Mouse (Mus musculus) embryonic facial prominence, embryonic 12.5 days (tissue): Measurements from ENCODE around the gene Phyhd1. TPM values are rescaled to one million over a fixed set of nuclear protein-coding genes. Genes with fewer than 3 reads are reported as not detected.

Experiments
- ATAC-seq: fragments of 200-750 bp; cut with Nextera tagmentation; 2 replicates; pipeline ENCODE4 v1.8.0; 2017; ENCODE audit not compliant: insufficient number of reproducible peaks, insufficient read depth, low FRiP score, low TSS enrichment
- H3K27ac ChIP-seq: fragments of 300-500 bp; sonication (generic); 2 replicates; pipeline ENCODE4 v1.5.1; 2016; ENCODE audit warnings: mild to moderate bottlenecking
- H3K27me3 ChIP-seq: fragments of 300-500 bp; sonication (generic); 2 replicates; pipeline ENCODE4 v1.6.1; 2016; ENCODE audit warnings: mild to moderate bottlenecking, moderate library complexity
- H3K36me3 ChIP-seq: fragments of 300-500 bp; sonication (generic); 2 replicates; pipeline ENCODE4 v1.6.1; 2016; ENCODE audit warnings: mild to moderate bottlenecking
- H3K4me1 ChIP-seq: fragments of 300-500 bp; sonication (generic); 2 replicates; pipeline ENCODE4 v1.6.1; 2016
- H3K4me2 ChIP-seq: fragments of 300-500 bp; sonication (generic); replicated peaks from 2 replicates; pipeline ENCODE4 v1.6.1; 2016; ENCODE audit warnings: mild to moderate bottlenecking, moderate library complexity
- H3K4me3 ChIP-seq: fragments of 300-500 bp; sonication (generic); 2 replicates; pipeline ENCODE4 v1.5.1; 2016; ENCODE audit warnings: mild to moderate bottlenecking
- H3K9ac ChIP-seq: fragments of 300-500 bp; sonication (generic); 2 replicates; pipeline ENCODE4 v1.6.1; 2016; ENCODE audit warnings: mild to moderate bottlenecking, moderate library complexity
- H3K9me3 ChIP-seq: fragments of 300-500 bp; sonication (generic); 2 replicates; pipeline ENCODE4 v1.6.1; 2016; ENCODE audit warnings: mild to moderate bottlenecking, moderate library complexity
- WGBS: fragments of 180-500 bp; shearing (Covaris S2); methylation state at CpG from one replicate; pipeline ENCODE4 v1.1.7; 2016; 5-methylcytosine and 5-hydroxymethylcytosine counted together
- polyA plus RNA-seq: library from polyadenylated mRNA; unstranded; fragments of >200 nt; fragmentation: Nextera tagmentation; extraction: Ambion mirVana; gene quantifications from 2 replicates; pipeline ENCODE4 v1.2.1, GENCODE M21; 2016

Phyhd1 gene
- polyA plus RNA-seq, 1 experiment from 2014 or later = 3.5 TPM

DNA sequence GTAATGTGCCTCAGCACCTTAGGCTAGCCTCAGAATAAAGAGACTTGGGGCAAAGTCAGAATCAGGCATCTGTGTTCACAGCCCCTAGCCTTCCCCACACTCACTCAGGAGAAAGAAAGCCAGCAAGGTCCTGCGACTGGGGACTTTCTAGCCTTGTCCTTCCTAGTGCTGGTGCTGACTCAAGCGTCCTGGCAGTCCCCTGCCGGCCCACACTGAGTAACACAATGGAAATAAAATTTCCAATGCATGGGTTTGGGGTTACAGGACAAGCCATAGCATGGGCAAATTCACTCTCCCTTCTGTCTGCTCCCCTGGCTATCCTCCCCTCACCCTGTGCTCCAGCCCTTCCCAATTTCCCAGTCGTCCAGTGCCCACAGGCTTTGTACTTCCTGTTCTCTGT, 2.4 kb downstream of the Phyhd1 start:
- 47% methylated on average over 4 of the region's 4 CpGs for WGBS
- no peak for ATAC-seq

DNA sequence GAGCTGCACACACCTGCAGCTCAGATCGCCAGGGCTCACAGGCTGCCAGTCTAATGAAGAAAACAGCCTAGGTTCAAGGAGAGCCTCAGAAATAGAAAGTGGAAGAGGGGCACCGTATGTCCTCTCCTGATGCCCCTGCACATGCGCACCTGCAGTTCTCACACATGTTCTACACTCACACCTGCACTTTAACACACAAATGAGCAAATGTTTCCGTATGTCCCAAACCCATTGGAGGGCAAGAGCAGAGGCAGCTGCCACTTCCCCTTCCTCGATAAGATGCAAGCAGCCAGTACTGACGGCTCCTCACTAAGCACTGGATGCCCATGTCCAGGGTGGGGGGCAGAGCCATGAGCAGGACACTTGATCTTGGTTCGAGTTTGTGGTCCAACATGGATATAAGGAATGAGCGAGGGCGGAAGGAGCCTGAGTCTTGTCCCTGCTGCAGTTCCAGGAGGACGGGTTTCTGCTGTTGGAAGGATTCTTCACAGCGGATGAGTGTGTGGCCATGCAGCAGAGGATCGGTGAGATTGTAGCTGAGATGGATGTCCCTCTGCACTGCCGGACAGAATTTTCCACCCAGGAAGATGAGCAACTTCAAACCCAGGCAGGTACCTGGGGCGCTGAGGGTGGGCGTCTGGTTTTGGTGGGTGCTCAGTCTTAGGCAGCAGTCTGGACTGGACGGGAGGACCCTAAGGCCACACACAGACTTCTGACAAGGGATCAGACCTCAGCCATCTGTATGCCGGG, 3.4 kb downstream of the Phyhd1 start:
- Histone ChIP-seq H3K27ac (no peak overlapping the region), H3K4me3 (no peak overlapping the region), H3K4me2 (no peak overlapping the region), H3K9ac (no peak overlapping the region), H3K36me3 (0 out of 2 replicates have a peak, but pooled peaks cover 15% of the 10 kb centered on the region), H3K27me3 (no peaks in the 10 kb centered on the region), H3K4me1 (peaks cover 25% of the 10 kb centered on the region), H3K9me3 (no peaks in the 10 kb centered on the region)
- WGBS = 85% methylated on average over 17 of the region's 17 CpGs
- no peak for ATAC-seq

More for the DNA sequence above, 2.4 kb downstream of the Phyhd1 start:
- Histone ChIP-seq H3K4me1 (peaks cover 31% of the 10 kb centered on the region), H3K9me3 (no peaks in the 10 kb centered on the region), H3K36me3 (peaks cover 25% of the 10 kb centered on the region), H3K9ac (no peak overlapping the region), H3K4me2 (no peak overlapping the region), H3K27ac (no peak overlapping the region), H3K27me3 (no peaks in the 10 kb centered on the region), H3K4me3 (no peak overlapping the region)

DNA sequence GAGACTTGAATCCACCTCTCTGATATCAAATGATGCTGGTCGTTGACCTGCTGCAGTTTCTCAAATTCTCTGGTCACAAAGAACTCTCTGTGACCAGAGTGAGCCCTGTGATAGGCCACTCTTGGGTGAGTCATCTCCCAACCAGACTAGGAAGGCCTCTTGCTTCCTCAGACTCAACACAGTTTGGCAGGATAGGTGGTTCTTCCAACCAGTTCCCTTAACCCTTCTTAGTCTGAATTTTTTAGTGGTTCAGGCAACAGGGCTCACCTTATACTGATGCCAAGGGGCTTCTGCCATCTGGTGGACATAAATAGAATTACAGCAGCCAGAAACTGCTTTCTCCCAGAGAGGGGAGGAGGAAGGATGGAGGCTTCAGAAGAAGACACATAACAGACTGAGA, 4.1 kb downstream of the Phyhd1 start:
- Histone ChIP-seq H3K4me2 (no peak overlapping the region), H3K36me3 (0 out of 2 replicates have a peak, but pooled peaks cover 8% of the 10 kb centered on the region), H3K27me3 (no peaks in the 10 kb centered on the region), H3K4me3 (no peak overlapping the region), H3K9me3 (no peaks in the 10 kb centered on the region), H3K9ac (no peak overlapping the region), H3K4me1 (peaks cover 18% of the 10 kb centered on the region), H3K27ac (no peak overlapping the region)
- WGBS = 32% methylated on average over 1 of the region's 1 CpGs
- ATAC-seq = no peak; the same call in 1 of the 2 replicates

DNA sequence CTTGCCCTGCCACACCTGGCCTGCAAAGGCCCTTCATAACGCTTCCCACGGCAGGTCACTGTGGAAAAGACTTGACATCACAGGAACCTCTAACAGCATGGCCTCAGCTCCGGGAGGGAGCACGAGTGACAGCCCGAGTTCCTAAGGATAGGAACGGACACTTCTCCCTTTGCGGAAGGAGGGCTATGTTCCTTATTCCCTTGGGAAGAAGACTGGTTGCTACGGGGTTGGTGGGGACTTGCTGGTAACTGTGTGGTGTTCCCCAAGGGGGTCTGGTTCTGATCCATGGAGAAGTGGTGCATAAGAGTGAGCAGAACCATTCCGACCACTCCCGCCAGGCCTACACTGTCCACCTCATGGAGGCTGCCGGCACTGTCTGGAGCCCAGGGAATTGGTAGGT, 14.7 kb downstream of the Phyhd1 start, which contains the start of gene Gm28038:
Gene Gm28038, plus strand, starts transcription at position 301 of the 400 bp plus-strand sequence.
- 88% methylated on average over 11 of the region's 11 CpGs for WGBS
- no peak within 1 kb of the TSS for H3K9ac ChIP-seq
- no peak within 1 kb of the TSS for H3K4me2 ChIP-seq
- peaks cover 8% of the 10 kb centered on the region for H3K4me1 ChIP-seq
- H3K36me3 ChIP-seq = no peaks in the 10 kb centered on the region
- H3K9me3 ChIP-seq = no peaks in the 10 kb centered on the region
- no peak within 1 kb of the TSS for H3K4me3 ChIP-seq
- no peak for ATAC-seq
- H3K27ac ChIP-seq = no peak within 1 kb of the TSS
- H3K27me3 ChIP-seq = no peaks in the 10 kb centered on the region

DNA sequence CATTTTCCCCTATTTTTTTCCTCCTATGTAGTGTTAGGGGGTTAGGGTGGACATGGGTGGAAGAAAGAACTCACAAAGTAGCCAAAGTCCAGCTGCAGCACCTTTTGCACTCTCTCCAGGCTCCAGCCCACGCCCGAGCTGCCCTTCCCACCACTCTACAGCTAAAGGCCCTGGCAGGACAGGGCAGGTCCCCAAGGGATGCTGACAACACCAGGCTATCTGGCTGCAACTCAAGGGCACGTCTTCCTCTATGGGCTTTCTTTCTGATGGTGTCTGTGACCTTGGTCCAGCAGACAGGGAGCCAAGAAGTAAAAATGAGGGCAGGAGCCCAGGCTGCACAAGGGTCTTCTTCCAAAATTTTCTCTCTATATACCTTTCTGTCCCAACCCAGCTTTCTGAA, 15.6 kb downstream of the Phyhd1 start:
- H3K9ac ChIP-seq = no peak overlapping the region
- no peak overlapping the region for H3K27ac ChIP-seq
- H3K9me3 ChIP-seq = no peaks in the 10 kb centered on the region
- no peaks in the 10 kb centered on the region for H3K27me3 ChIP-seq
- H3K36me3 ChIP-seq = no peaks in the 10 kb centered on the region
- H3K4me3 ChIP-seq = no peak overlapping the region
- H3K4me2 ChIP-seq = no peak overlapping the region
- ATAC-seq = no peak
- peaks cover 8% of the 10 kb centered on the region for H3K4me1 ChIP-seq
- 85% methylated on average over 3 of the region's 3 CpGs for WGBS

DNA sequence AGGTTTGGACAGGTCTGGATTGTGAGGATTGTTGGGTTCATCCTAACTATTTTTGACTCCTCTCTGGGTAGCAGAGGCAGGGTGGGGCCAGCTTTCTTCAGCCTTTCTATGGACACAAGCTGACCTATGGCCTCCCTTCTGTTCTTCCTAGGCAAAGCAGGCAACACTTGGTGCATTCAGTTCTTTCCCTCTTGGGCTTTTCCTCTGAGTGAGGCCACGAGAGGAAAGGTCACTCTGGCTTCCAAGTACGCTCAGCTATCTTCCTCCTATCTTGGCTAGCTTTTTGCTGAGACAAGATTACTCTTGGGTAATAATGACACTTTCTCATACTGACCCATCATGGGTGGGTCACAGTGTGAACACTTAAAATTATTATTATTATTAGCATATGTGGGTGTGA, 17.2 kb downstream of the Phyhd1 start:
- Histone ChIP-seq H3K9ac (no peak overlapping the region), H3K4me2 (no peak overlapping the region), H3K9me3 (no peaks in the 10 kb centered on the region), H3K36me3 (no peaks in the 10 kb centered on the region), H3K4me1 (peaks cover 18% of the 10 kb centered on the region), H3K27ac (no peak overlapping the region), H3K27me3 (no peaks in the 10 kb centered on the region), H3K4me3 (no peak overlapping the region)
- 86% methylated on average over 2 of the region's 2 CpGs for WGBS
- ATAC-seq = no peak

DNA sequence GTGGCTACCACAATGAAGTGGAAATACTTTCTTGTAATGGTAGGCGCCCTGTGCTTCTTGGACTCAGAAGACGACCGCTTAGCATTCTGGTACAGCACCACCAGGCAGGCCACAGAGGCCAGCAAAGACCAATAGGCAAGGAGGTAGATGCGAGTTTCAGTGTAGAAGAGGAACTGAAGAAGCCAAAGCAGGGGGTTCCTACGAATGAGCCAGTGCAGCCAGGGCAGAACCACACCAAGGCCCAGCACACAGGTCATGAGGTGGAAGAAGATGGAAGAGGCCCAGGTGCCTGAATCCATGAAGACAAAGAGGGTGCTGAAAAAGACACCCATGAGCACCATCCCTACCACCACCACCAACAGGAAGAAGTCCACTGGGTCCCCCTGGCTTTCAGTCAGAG, 19.0 kb downstream of the Phyhd1 start:
- Histone ChIP-seq H3K4me3 (peak overlapping the region; percentile 99), H3K36me3 (0 out of 2 replicates have a peak, but pooled peaks cover 4% of the 10 kb centered on the region), H3K27me3 (no peaks in the 10 kb centered on the region), H3K27ac (no peak overlapping the region), H3K9ac (peak overlapping the region; percentile 91), H3K9me3 (no peaks in the 10 kb centered on the region), H3K4me2 (peak overlapping the region; percentile 96), H3K4me1 (peaks cover 18% of the 10 kb centered on the region)
- ATAC-seq = no peak
- 96% methylated on average over 5 of the region's 5 CpGs for WGBS

DNA sequence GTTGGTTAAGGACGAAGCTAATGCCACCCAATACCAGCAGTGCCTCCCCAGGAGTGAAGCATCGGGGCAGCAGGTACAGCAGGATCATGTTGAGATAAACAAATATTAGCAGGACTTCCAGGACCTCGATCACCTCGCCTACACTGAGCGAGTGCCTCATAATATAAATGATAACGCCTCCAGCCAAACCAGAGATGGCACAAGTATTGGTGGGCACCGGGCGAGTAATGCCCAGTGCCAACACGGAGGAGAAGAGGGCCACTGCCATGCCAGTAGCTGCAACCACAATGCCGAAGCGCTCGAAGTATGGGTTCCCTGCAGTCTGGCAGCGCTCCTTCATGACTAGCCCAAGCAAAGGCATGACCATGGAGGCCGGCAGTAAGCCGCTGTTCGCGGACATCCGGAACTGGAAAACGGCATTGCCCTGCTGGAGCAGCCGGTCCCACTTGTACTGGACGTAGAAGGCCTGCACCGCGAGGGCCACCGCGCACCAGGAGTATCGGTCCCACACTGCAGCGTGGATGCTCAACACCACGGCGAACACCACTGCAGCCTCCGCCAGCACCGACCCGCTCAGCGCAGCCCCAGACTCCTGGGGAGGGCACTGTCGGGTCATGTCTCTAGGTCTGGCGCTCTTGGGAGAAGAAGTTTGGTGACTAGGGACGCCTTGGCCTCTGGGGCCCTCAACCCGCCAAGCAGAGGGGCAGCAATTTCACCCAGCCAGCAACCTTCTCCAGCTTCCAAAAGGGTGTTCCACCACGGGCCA, 19.6 kb downstream of the Phyhd1 start:
- ATAC-seq = peak; percentile 66
- Histone ChIP-seq H3K27ac (peak overlapping the region; percentile 74; the same call in 1 of the 2 replicates), H3K4me3 (peak overlapping the region; percentile 99), H3K4me2 (peak overlapping the region; percentile 96), H3K36me3 (0 out of 2 replicates have a peak, but pooled peaks cover 4% of the 10 kb centered on the region), H3K9me3 (no peaks in the 10 kb centered on the region), H3K27me3 (no peaks in the 10 kb centered on the region), H3K4me1 (peaks cover 18% of the 10 kb centered on the region), H3K9ac (peak overlapping the region; percentile 91)
- 16% methylated on average over 38 of the region's 38 CpGs for WGBS

DNA sequence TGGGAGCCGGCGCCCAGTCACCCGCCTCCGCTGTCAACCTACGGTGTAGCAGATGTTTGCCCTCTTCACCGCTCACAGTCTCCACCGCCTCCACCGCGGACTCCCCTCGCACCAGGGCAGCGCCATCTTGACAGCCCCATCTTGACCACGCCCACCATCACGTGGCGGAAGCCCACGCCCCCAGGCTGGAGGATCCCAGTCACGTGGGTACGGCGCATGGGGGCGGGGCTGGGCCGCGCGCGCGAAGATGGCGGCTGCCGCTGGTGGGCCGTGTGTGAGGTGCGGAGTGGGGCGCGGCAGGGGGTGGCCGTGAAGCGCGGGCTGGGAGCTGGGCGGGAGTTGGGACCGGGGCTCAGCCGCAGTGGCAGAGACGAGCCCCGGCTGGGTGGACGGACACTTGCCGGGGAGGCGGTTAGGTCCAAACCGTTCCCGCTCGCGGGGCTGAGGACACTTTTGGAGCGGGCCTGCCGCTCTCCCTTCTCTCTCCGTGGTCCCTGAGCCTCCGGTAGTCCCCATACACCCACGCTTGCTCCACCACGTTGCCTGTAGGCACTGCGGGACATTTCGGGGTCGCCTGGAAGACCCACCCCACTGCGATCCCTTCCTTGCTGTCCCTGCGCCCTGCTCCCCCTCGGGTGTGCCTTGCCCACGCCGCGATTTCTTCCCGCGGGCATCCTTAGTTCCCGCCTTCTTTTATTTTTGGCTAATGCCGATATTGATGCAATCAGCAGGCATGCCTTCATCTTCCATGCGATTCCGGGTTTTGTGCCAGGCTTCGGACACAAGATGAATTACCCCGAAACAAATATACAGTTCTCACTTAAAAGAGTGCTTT, 20.4 kb downstream of the Phyhd1 start, which contains the start of the genes Dolk and Nup188:
Gene Dolk, minus strand, starts transcription at position 143 of the 835 bp plus-strand sequence.
Gene Nup188, plus strand, starts transcription at position 206 of the 835 bp plus-strand sequence.
- Histone ChIP-seq H3K4me2 (peak within 1 kb of the TSS; percentile 96), H3K27me3 (no peaks in the 10 kb centered on the region), H3K9me3 (no peaks in the 10 kb centered on the region), H3K27ac (peak within 1 kb of the TSS; percentile 74), H3K4me1 (peaks cover 18% of the 10 kb centered on the region), H3K9ac (peak within 1 kb of the TSS; percentile 91), H3K4me3 (peak within 1 kb of the TSS; percentile 99), H3K36me3 (0 out of 2 replicates have a peak, but pooled peaks cover 4% of the 10 kb centered on the region)
- WGBS = under 1% methylated on average over 62 of the region's 68 CpGs
- peak; percentile 85 for ATAC-seq

DNA sequence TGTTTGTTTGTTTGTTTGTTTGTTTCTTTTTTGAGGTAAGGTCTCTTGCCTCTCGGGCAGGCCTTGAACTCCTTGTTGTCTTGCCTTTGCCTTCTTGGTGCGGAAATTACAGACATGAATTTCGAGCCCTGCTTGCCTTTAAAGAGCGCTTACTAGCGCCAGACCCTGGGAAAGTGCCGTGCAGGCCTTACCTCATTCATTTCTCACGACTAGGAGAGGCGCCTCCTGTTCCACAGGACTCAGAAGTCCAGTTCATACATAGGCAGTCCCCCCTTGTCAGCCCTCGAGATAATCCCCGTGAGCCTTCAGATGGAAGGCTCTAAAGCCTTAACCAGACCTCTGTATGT, 21.0 kb downstream of the Phyhd1 start:
- Histone ChIP-seq H3K9me3 (no peaks in the 10 kb centered on the region), H3K36me3 (0 out of 2 replicates have a peak, but pooled peaks cover 4% of the 10 kb centered on the region), H3K27me3 (no peaks in the 10 kb centered on the region), H3K4me1 (peaks cover 18% of the 10 kb centered on the region), H3K4me3 (peak overlapping the region; percentile 99), H3K9ac (peak overlapping the region; percentile 91), H3K27ac (peak overlapping the region; percentile 74; the same call in 1 of the 2 replicates), H3K4me2 (peak overlapping the region; percentile 96)
- WGBS = under 1% methylated on average over 10 of the region's 10 CpGs
- ATAC-seq = no peak

DNA sequence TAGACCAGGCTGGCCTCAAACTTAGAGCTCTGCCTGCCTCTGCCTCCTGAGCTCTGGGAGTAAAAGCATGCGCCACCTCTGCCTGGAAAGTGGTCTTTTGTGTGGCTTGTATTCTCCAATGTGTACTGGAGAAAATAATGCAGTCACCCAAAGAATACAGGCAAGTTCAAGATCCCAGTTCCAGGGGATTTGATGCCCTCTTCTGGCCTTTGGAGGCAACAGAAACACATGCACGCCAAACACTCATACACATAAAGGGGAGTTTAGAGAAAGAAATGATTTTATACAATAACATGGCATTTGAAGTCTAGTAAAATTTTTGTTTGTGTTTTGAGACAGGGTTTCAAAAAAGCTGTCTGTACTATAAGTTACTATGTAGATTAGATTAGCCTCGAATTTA, 33.5 kb downstream of the Phyhd1 start:
- Histone ChIP-seq H3K36me3 (peaks cover 71% of the 10 kb centered on the region), H3K9me3 (no peaks in the 10 kb centered on the region), H3K27me3 (no peaks in the 10 kb centered on the region), H3K4me2 (no peak overlapping the region), H3K9ac (no peak overlapping the region), H3K27ac (no peak overlapping the region), H3K4me1 (no peaks in the 10 kb centered on the region), H3K4me3 (no peak overlapping the region)
- no peak for ATAC-seq
- 76% methylated on average over 3 of the region's 3 CpGs for WGBS
